Mouse (Mus musculus) liver, embryonic 14.5 days (tissue): ENCODE results near the gene Ten1. TPM values are rescaled to one million over a fixed set of nuclear protein-coding genes. Genes with fewer than 3 reads are reported as not detected.

Experiments
- ATAC-seq: fragments of 200-750 bp; cut with Nextera tagmentation; 2 replicates; pipeline ENCODE4 v1.8.0; 2017; ENCODE audit warnings: moderate number of reproducible peaks, mild to moderate bottlenecking, moderate library complexity; ENCODE audit not compliant: insufficient read depth
- DNase-seq, 3 experiments: peaks; one replicate each; pipeline ENCODE4 v3.0.0-alpha.2; 2012 to 2013; ENCODE audit warnings: low read depth in 3 of 3, low spot score in 3 of 3
- H3K27ac ChIP-seq: fragments of 300-500 bp; sonication (generic); 2 replicates; pipeline ENCODE4 v1.5.1; 2014; ENCODE audit warnings: moderate library complexity, mild to moderate bottlenecking, control low read depth, inconsistent platforms
- H3K27me3 ChIP-seq: fragments of 300-500 bp; sonication (generic); 2 replicates; pipeline ENCODE4 v1.6.1; 2014; ENCODE audit warnings: mild to moderate bottlenecking, low read length, moderate library complexity; ENCODE audit not compliant: control insufficient read depth, insufficient read depth
- H3K36me3 ChIP-seq: fragments of 300-500 bp; sonication (generic); replicated peaks from 2 replicates; pipeline ENCODE4 v1.6.1; 2014; ENCODE audit warnings: low read depth; ENCODE audit not compliant: control insufficient read depth, insufficient read depth
- H3K4me1 ChIP-seq, 2 experiments: fragments of 200-500 bp in 1 of 2; fragments of 300-500 bp in 1 of 2; sonication (generic) in 1 of 2; replicated peaks; 2 replicates each; pipeline ENCODE4 v1.6.1; 2012 to 2014; ENCODE audit warnings: antibody characterized with exemption in 1 of 2, inconsistent platforms in 1 of 2, low read length in 1 of 2; ENCODE audit not compliant: control insufficient read depth in 2 of 2, insufficient read depth in 2 of 2
- H3K4me2 ChIP-seq: fragments of 300-500 bp; sonication (generic); 2 replicates; pipeline ENCODE4 v1.6.1; 2014; ENCODE audit warnings: low read depth, mild to moderate bottlenecking, control low read depth, moderate library complexity
- H3K4me3 ChIP-seq, 2 experiments: fragments of 200-500 bp in 1 of 2; fragments of 300-500 bp in 1 of 2; sonication (generic) in 1 of 2; 2 replicates each; pipeline ENCODE4 v1.5.1; 2012 to 2014; ENCODE audit warnings: low read depth in 2 of 2, low read length in 2 of 2, mild to moderate bottlenecking in 2 of 2, control low read depth in 1 of 2, inconsistent platforms in 1 of 2, moderate library complexity in 1 of 2; ENCODE audit not compliant: insufficient read depth in 1 of 2
- H3K9ac ChIP-seq: fragments of 300-500 bp; sonication (generic); replicated peaks from 2 replicates; pipeline ENCODE4 v1.6.1; 2014; ENCODE audit warnings: mild to moderate bottlenecking, control low read depth, moderate library complexity
- H3K9me3 ChIP-seq: fragments of 300-500 bp; sonication (generic); 2 replicates; pipeline ENCODE4 v1.6.1; 2016; ENCODE audit warnings: low read length, mixed read lengths; ENCODE audit not compliant: control insufficient read depth
- CTCF ChIP-seq: IDR thresholded peaks from 2 replicates; pipeline ENCODE4 v1.5.1; 2016; ENCODE audit warnings: antibody characterized with exemption, low read depth, control low read depth
- EP300 ChIP-seq: IDR thresholded peaks from 2 replicates; pipeline ENCODE4 v1.6.1; 2016; ENCODE audit warnings: antibody characterized with exemption, low read depth
- whole genome bisulfite sequencing: fragments of 180-500 bp; shearing (Covaris S2); extraction: QIAGEN DNeasy Blood & Tissue Kit; methylation state at CpG from one replicate; pipeline ENCODE4 v1.1.7; 2014; ENCODE audit not compliant: insufficient replicate concordance; 5-methylcytosine and 5-hydroxymethylcytosine counted together
- polyA plus RNA-seq, 2 experiments: library from polyadenylated mRNA; depleted of rRNA in 1 of 2; stranded (reverse) in 1 of 2; unstranded in 1 of 2; fragments of >200 nt; fragmentation: Nextera tagmentation in 1 of 2; extraction: Ambion mirVana in 1 of 2; gene quantifications; 2 replicates each; pipeline versions ENCODE4 v1.2.1 to v1.2.3; 2012 to 2014

The Ten1 gene
- polyA plus RNA-seq, 2 experiments, result 19.6 to 27.3 TPM

GRCm38 (mm10) chr11:116196866-116197583 lies 1.6 kb upstream of the Ten1 start:
- Histone ChIP-seq H3K9ac (no peak overlapping the region; the same call in 1 of the 2 replicates), H3K27ac (no peak overlapping the region), H3K9me3 (no peaks in the 10 kb centered on the region), H3K27me3 (no peaks in the 10 kb centered on the region), H3K4me3 (peak overlapping the region in 1 of 2 experiments; percentile 68; a peak in 3 of 4 replicates), H3K4me2 (peak overlapping the region; percentile 90), H3K4me1 (peaks cover 17 to 24% of the 10 kb centered on the region in 2 experiments), H3K36me3 (no peaks in the 10 kb centered on the region; the same call in 1 of the 2 replicates)
- no peak for ATAC-seq
- TF ChIP-seq EP300 (no peak), CTCF (no peak)
- DNase-seq, result no peak
- WGBS, result 89% methylated on average over 18 of the region's 18 CpGs

GRCm38 (mm10) chr11:116197584-116197906 lies 1.1 kb upstream of the Ten1 start:
- Histone ChIP-seq H3K27ac (no peak overlapping the region), H3K4me2 (peak overlapping the region; percentile 90), H3K36me3 (no peaks in the 10 kb centered on the region; the same call in 1 of the 2 replicates), H3K4me3 (peak overlapping the region in 1 of 2 experiments; percentile 68; a peak in 3 of 4 replicates), H3K9me3 (no peaks in the 10 kb centered on the region), H3K4me1 (peaks cover 17 to 24% of the 10 kb centered on the region in 2 experiments), H3K9ac (peak overlapping the region; percentile 87), H3K27me3 (no peaks in the 10 kb centered on the region)
- DNase-seq (no peak), ATAC-seq (no peak)
- TF ChIP-seq CTCF, result no peak
- TF ChIP-seq EP300, result no peak
- WGBS, result 76% methylated on average over 6 of the region's 6 CpGs

- H3K9me3 ChIP-seq, result no peaks in the 10 kb centered on the region
- DNase-seq (no peak), ATAC-seq (peak; percentile 8; the same call in 1 of the 2 replicates)
- peak overlapping the region; percentile 87 for H3K9ac ChIP-seq
- no peaks in the 10 kb centered on the region; the same call in 1 of the 2 replicates for H3K36me3 ChIP-seq
- peaks cover 17 to 24% of the 10 kb centered on the region in 2 experiments for H3K4me1 ChIP-seq
- no peak for TF ChIP-seq EP300
- no peak for TF ChIP-seq CTCF
- peak overlapping the region; percentile 68 to 95 for H3K4me3 ChIP-seq
- peak overlapping the region; percentile 70 for H3K27ac ChIP-seq
- peak overlapping the region; percentile 90 for H3K4me2 ChIP-seq
- no peaks in the 10 kb centered on the region for H3K27me3 ChIP-seq
- 18% methylated on average over 13 of the region's 13 CpGs for WGBS
These were observed 523 bp upstream of the Ten1 start for GRCm38 (mm10) chr11:116198132-116198531.

- Histone ChIP-seq H3K9ac (no peak overlapping the region), H3K4me1 (peaks cover 6 to 10% of the 10 kb centered on the region in 2 experiments; a peak in 3 of 4 replicates), H3K36me3 (no peaks in the 10 kb centered on the region; the same call in 1 of the 2 replicates), H3K27ac (no peak overlapping the region), H3K4me2 (no peak overlapping the region), H3K4me3 (no peak overlapping the region), H3K27me3 (no peaks in the 10 kb centered on the region), H3K9me3 (no peaks in the 10 kb centered on the region)
- no peak for ATAC-seq
- WGBS, result 77% methylated on average over 2 of the region's 2 CpGs
- TF ChIP-seq EP300 (no peak), CTCF (no peak)
- no peak for DNase-seq
These were observed 2.5 kb downstream of the Ten1 start for GRCm38 (mm10) chr11:116201151-116201550.

- no peaks in the 10 kb centered on the region for H3K36me3 ChIP-seq
- H3K27ac ChIP-seq, result no peak overlapping the region
- H3K4me3 ChIP-seq, result no peak overlapping the region
- H3K9me3 ChIP-seq, result no peaks in the 10 kb centered on the region
- DNase-seq (no peak), ATAC-seq (no peak)
- TF ChIP-seq CTCF, result no peak
- TF ChIP-seq EP300, result no peak
- H3K9ac ChIP-seq, result no peak overlapping the region
- peaks cover 3 to 6% of the 10 kb centered on the region in 2 experiments; a peak in 3 of 4 replicates for H3K4me1 ChIP-seq
- H3K27me3 ChIP-seq, result no peaks in the 10 kb centered on the region
- WGBS, result 83% methylated on average over 3 of the region's 3 CpGs
- no peak overlapping the region for H3K4me2 ChIP-seq
These were observed 4.5 kb downstream of the Ten1 start for GRCm38 (mm10) chr11:116203150-116203549.
